Mouse (Mus musculus) lung, embryonic 16.5 days (tissue): ENCODE data around the gene Lipt1. TPM values are rescaled to one million over a fixed set of nuclear protein-coding genes. Genes with fewer than 3 reads are reported as not detected.

Experiments used
- ATAC-seq: fragments of 200-750 bp; cut with Nextera tagmentation; 2 replicates; pipeline ENCODE4 v1.8.0; 2017; ENCODE audit warnings: low read depth, mild to moderate bottlenecking, moderate library complexity
- H3K27ac ChIP-seq: fragments of 300-500 bp; sonication (generic); 2 replicates; pipeline ENCODE4 v1.5.1; 2014; ENCODE audit warnings: mild to moderate bottlenecking, control low read depth, low read length
- H3K27me3 ChIP-seq: fragments of 300-500 bp; sonication (generic); 2 replicates; pipeline ENCODE4 v1.6.1; 2014; ENCODE audit warnings: low read depth, low read length, mixed read lengths; ENCODE audit not compliant: control insufficient read depth, insufficient read depth
- H3K36me3 ChIP-seq: fragments of 300-500 bp; sonication (generic); 2 replicates; pipeline ENCODE4 v1.6.1; 2014; ENCODE audit warnings: low read length; ENCODE audit not compliant: control insufficient read depth, insufficient read depth
- H3K4me1 ChIP-seq: fragments of 300-500 bp; sonication (generic); replicated peaks from 2 replicates; pipeline ENCODE4 v1.6.1; 2014; ENCODE audit warnings: low read length, mixed read lengths; ENCODE audit not compliant: control insufficient read depth, insufficient read depth
- H3K4me2 ChIP-seq: fragments of 300-500 bp; sonication (generic); 2 replicates; pipeline ENCODE4 v1.6.1; 2014; ENCODE audit warnings: low read depth, low read length, control low read depth
- H3K4me3 ChIP-seq: fragments of 300-500 bp; sonication (generic); 2 replicates; pipeline ENCODE4 v1.5.1; 2014; ENCODE audit warnings: mild to moderate bottlenecking, low read length, control low read depth
- H3K9ac ChIP-seq: fragments of 300-500 bp; sonication (generic); 2 replicates; pipeline ENCODE4 v1.6.1; 2014; ENCODE audit warnings: low read length, control low read depth
- H3K9me3 ChIP-seq: fragments of 300-500 bp; sonication (generic); 2 replicates; pipeline ENCODE4 v1.6.1; 2016; ENCODE audit warnings: low read length; ENCODE audit not compliant: control insufficient read depth
- WGBS: fragments of 180-500 bp; shearing (Covaris S2); extraction: QIAGEN DNeasy Blood & Tissue Kit; methylation state at CpG from one replicate; pipeline ENCODE4 v1.1.7; 2014; 5-methylcytosine and 5-hydroxymethylcytosine counted together
- polyA plus RNA-seq: library from polyadenylated mRNA; unstranded; fragments of >200 nt; fragmentation: Nextera tagmentation; extraction: Ambion mirVana; gene quantifications from 2 replicates; pipeline ENCODE4 v1.2.1, GENCODE M21; 2015

Gene Lipt1
- polyA plus RNA-seq: 8.8 TPM in 2 replicates

GRCm38 (mm10) chr1:37871704-37872103, at the start of gene Lipt1:
Gene Lipt1 (plus strand): TSS chr1:37871738.
- 4% methylated on average over 7 of the region's 7 CpGs for WGBS
- ATAC-seq: peak; percentile 84
- peaks cover 7% of the 10 kb centered on the region; the same call in 1 of the 2 replicates for H3K4me1 ChIP-seq

GRCm38 (mm10) chr1:37831681-37832080, 39.9 kb upstream of the Lipt1 start:
- WGBS: 45% methylated on average over 2 of the region's 2 CpGs

More at GRCm38 (mm10) chr1:37871704-37872103, at the start of gene Lipt1:
- H3K27ac ChIP-seq: peak within 1 kb of the TSS; percentile 86
- H3K4me2 ChIP-seq: peak within 1 kb of the TSS; percentile 58
- peak within 1 kb of the TSS; percentile 55 for H3K9ac ChIP-seq
- peak within 1 kb of the TSS; percentile 63 for H3K4me3 ChIP-seq
- peaks cover 19% of the 10 kb centered on the region for H3K36me3 ChIP-seq
- H3K9me3 ChIP-seq: peaks cover 4% of the 10 kb centered on the region
- H3K27me3 ChIP-seq: no peaks in the 10 kb centered on the region; the same call in 1 of the 2 replicates

GRCm38 (mm10) chr1:37846878-37847277, 24.7 kb upstream of the Lipt1 start:
- H3K27ac ChIP-seq: no peak overlapping the region
- ATAC-seq: no peak
- no peaks in the 10 kb centered on the region for H3K9me3 ChIP-seq
- no peaks in the 10 kb centered on the region for H3K27me3 ChIP-seq
- no peaks in the 10 kb centered on the region for H3K36me3 ChIP-seq
- H3K4me2 ChIP-seq: no peak overlapping the region
- H3K9ac ChIP-seq: no peak overlapping the region
- H3K4me1 ChIP-seq: no peaks in the 10 kb centered on the region
- 74% methylated on average over 8 of the region's 8 CpGs for WGBS
- H3K4me3 ChIP-seq: no peak overlapping the region

More at GRCm38 (mm10) chr1:37831681-37832080, 39.9 kb upstream of the Lipt1 start:
- no peak overlapping the region for H3K4me2 ChIP-seq
- no peak overlapping the region for H3K27ac ChIP-seq
- no peaks in the 10 kb centered on the region for H3K27me3 ChIP-seq
- H3K9ac ChIP-seq: no peak overlapping the region
- no peak for ATAC-seq
- no peaks in the 10 kb centered on the region for H3K4me1 ChIP-seq
- no peaks in the 10 kb centered on the region for H3K9me3 ChIP-seq
- H3K4me3 ChIP-seq: no peak overlapping the region
- 0 out of 2 replicates have a peak, but pooled peaks cover 4% of the 10 kb centered on the region for H3K36me3 ChIP-seq

- no peaks in the 10 kb centered on the region for H3K4me1 ChIP-seq
- H3K27ac ChIP-seq: no peak overlapping the region
- no peaks in the 10 kb centered on the region for H3K9me3 ChIP-seq
- no peak overlapping the region for H3K4me2 ChIP-seq
- WGBS: 20% methylated on average over 2 of the region's 2 CpGs
- H3K27me3 ChIP-seq: no peaks in the 10 kb centered on the region
- no peaks in the 10 kb centered on the region for H3K36me3 ChIP-seq
- ATAC-seq: no peak
- no peak overlapping the region for H3K9ac ChIP-seq
- H3K4me3 ChIP-seq: no peak overlapping the region
These were observed 20.8 kb upstream of the Lipt1 start for GRCm38 (mm10) chr1:37850696-37851095.

GRCm38 (mm10) chr1:37864511-37865400, 6.8 kb upstream of the Lipt1 start:
- peaks cover 2% of the 10 kb centered on the region; the same call in 1 of the 2 replicates for H3K27me3 ChIP-seq
- under 1% methylated on average over 86 of the region's 90 CpGs for WGBS
- peak overlapping the region; percentile 93 for H3K27ac ChIP-seq
- H3K4me3 ChIP-seq: peak overlapping the region; percentile 81
- peak; percentile 97 for ATAC-seq
- H3K36me3 ChIP-seq: no peaks in the 10 kb centered on the region
- peak overlapping the region; percentile 90 for H3K4me2 ChIP-seq
- peak overlapping the region; percentile 84 for H3K9ac ChIP-seq
- H3K9me3 ChIP-seq: no peaks in the 10 kb centered on the region
- peaks cover 6% of the 10 kb centered on the region for H3K4me1 ChIP-seq

GRCm38 (mm10) chr1:37865401-37866215, 5.9 kb upstream of the Lipt1 start:
- Histone ChIP-seq H3K4me2 (peak overlapping the region; percentile 90), H3K9me3 (no peaks in the 10 kb centered on the region), H3K4me1 (peaks cover 6% of the 10 kb centered on the region), H3K27me3 (peaks cover 2% of the 10 kb centered on the region; the same call in 1 of the 2 replicates), H3K36me3 (no peaks in the 10 kb centered on the region), H3K9ac (peak overlapping the region; percentile 84), H3K27ac (peak overlapping the region; percentile 93), H3K4me3 (peak overlapping the region; percentile 81)
- no peak for ATAC-seq
- WGBS: 9% methylated on average over 23 of the region's 23 CpGs

GRCm38 (mm10) chr1:37866286-37866685, 5.3 kb upstream of the Lipt1 start, which contains the start of gene Tsga10:
Gene Tsga10 (minus strand): TSS chr1:37866429.
- Histone ChIP-seq H3K36me3 (no peaks in the 10 kb centered on the region), H3K4me3 (peak within 1 kb of the TSS; percentile 81), H3K27me3 (peaks cover 2% of the 10 kb centered on the region; the same call in 1 of the 2 replicates), H3K4me2 (peak within 1 kb of the TSS; percentile 90), H3K27ac (peak within 1 kb of the TSS; percentile 93), H3K9me3 (no peaks in the 10 kb centered on the region), H3K9ac (peak within 1 kb of the TSS; percentile 84), H3K4me1 (peaks cover 6% of the 10 kb centered on the region)
- ATAC-seq: no peak
- 81% methylated on average over 6 of the region's 6 CpGs for WGBS

- no peak for ATAC-seq
- peaks cover 2% of the 10 kb centered on the region; the same call in 1 of the 2 replicates for H3K27me3 ChIP-seq
- no peak overlapping the region for H3K9ac ChIP-seq
- H3K4me1 ChIP-seq: peaks cover 10% of the 10 kb centered on the region
- no peaks in the 10 kb centered on the region for H3K9me3 ChIP-seq
- WGBS: 72% methylated on average over 1 of the region's 1 CpGs
- no peak overlapping the region for H3K4me3 ChIP-seq
- no peaks in the 10 kb centered on the region for H3K36me3 ChIP-seq
- no peak overlapping the region for H3K27ac ChIP-seq
- H3K4me2 ChIP-seq: no peak overlapping the region
These were observed 4.5 kb upstream of the Lipt1 start for GRCm38 (mm10) chr1:37867056-37867455.
